Mouse (Mus musculus): Measurements from ENCODE around the gene Ralgps1. TPM values are rescaled to one million over a fixed set of nuclear protein-coding genes. Genes with fewer than 3 reads are reported as not detected.
"Not testable (repeated sequence)": the region's sequence is repeated elsewhere in the genome, so short reads cannot be mapped to it uniquely, and the experiment has no call there.

Gene Ralgps1
- total RNA-seq, 2 experiments from 2014 or later, result 4.1 to 5.8 TPM

GRCm38 (mm10) chr2:33222480-33222879, 148.8 kb downstream of the Ralgps1 start:
- intact Hi-C loops (cut with DNase I), result no loop called here
- DNase-seq (ENCODE audit: low spot score), result no peak

GRCm38 (mm10) chr2:33221339-33221900, 149.9 kb downstream of the Ralgps1 start:
- intact Hi-C loops (cut with DNase I), result no loop called here
- no peak for DNase-seq (ENCODE audit: low spot score)

GRCm38 (mm10) chr2:33220674-33221338, 150.5 kb downstream of the Ralgps1 start:
- intact Hi-C loops (cut with DNase I), result no loop called here
- DNase-seq (ENCODE audit: low spot score), result no peak

GRCm38 (mm10) chr2:33220246-33220645, 151.0 kb downstream of the Ralgps1 start:
- DNase-seq (ENCODE audit: low spot score), result no peak
- intact Hi-C loops (cut with DNase I), result no loop called here

GRCm38 (mm10) chr2:33219637-33220036, 151.6 kb downstream of the Ralgps1 start:
- intact Hi-C loops (cut with DNase I), result loop anchor here (2.0 to 5.0 kb wide), 4 partner anchors 53 to 129 kb away; no protein-coding TSS in a partner anchor
- DNase-seq (ENCODE audit: low spot score), result no peak

- no peak for DNase-seq (ENCODE audit: low spot score)
- intact Hi-C loops (cut with DNase I), result loop anchor here (2.0 to 5.0 kb wide), 4 partner anchors 53 to 130 kb away; no protein-coding TSS in a partner anchor
Measured at GRCm38 (mm10) chr2:33218903-33219625, 152.2 kb downstream of the Ralgps1 start.

GRCm38 (mm10) chr2:33217425-33217794, 153.9 kb downstream of the Ralgps1 start:
- DNase-seq (ENCODE audit: low spot score), result no peak
- intact Hi-C loops (cut with DNase I), result loop anchor here (5.0 kb wide), 3 partner anchors 55 to 100 kb away; no protein-coding TSS in a partner anchor

GRCm38 (mm10) chr2:33216645-33217424, 154.5 kb downstream of the Ralgps1 start:
- intact Hi-C loops (cut with DNase I), result loop anchor here (5.0 kb wide), 3 partner anchors 55 to 100 kb away; no protein-coding TSS in a partner anchor

GRCm38 (mm10) chr2:33215700-33216509, 155.4 kb downstream of the Ralgps1 start, which contains the start of gene Angptl2:
Gene Angptl2, plus strand, starts transcription at chr2:33216069.
- peak; percentile 94 for DNase-seq (ENCODE audit: low spot score)
- intact Hi-C loops (cut with DNase I), result loop anchor here (5.0 kb wide), 3 partner anchors 56 to 101 kb away; no protein-coding TSS in a partner anchor

More at GRCm38 (mm10) chr2:33216645-33217424, 154.5 kb downstream of the Ralgps1 start:
- DNase-seq (ENCODE audit: low spot score), result no peak

GRCm38 (mm10) chr2:33215177-33215699, 156.0 kb downstream of the Ralgps1 start:
- DNase-seq (ENCODE audit: low spot score), result no peak
- intact Hi-C loops (cut with DNase I), result loop anchor here (5.0 kb wide), 3 partner anchors 57 to 102 kb away; no protein-coding TSS in a partner anchor

GRCm38 (mm10) chr2:33211263-33211662, 160.0 kb downstream of the Ralgps1 start:
- intact Hi-C loops (cut with DNase I); DNase-seq (ENCODE audit: low spot score): not testable (repeated sequence)

- DNase-seq (ENCODE audit: low spot score), result no peak
- intact Hi-C loops (cut with DNase I), result no loop called here
Measured at GRCm38 (mm10) chr2:33210841-33211240, 160.4 kb downstream of the Ralgps1 start.

GRCm38 (mm10) chr2:33208134-33208533, 163.2 kb downstream of the Ralgps1 start:
- intact Hi-C loops (cut with DNase I), result no loop called here
- DNase-seq (ENCODE audit: low spot score), result no peak

- intact Hi-C loops (cut with DNase I), result no loop called here
- DNase-seq (ENCODE audit: low spot score), result peak; percentile 36
Measured at GRCm38 (mm10) chr2:33207069-33207468, 164.2 kb downstream of the Ralgps1 start.

- intact Hi-C loops (cut with DNase I), result no loop called here
Measured at GRCm38 (mm10) chr2:33205939-33206525, 165.3 kb downstream of the Ralgps1 start.

GRCm38 (mm10) chr2:33204980-33205379, 166.3 kb downstream of the Ralgps1 start:
- no peak for DNase-seq (ENCODE audit: low spot score)
- intact Hi-C loops (cut with DNase I), result no loop called here

More at GRCm38 (mm10) chr2:33205939-33206525, 165.3 kb downstream of the Ralgps1 start:
- DNase-seq (ENCODE audit: low spot score), result no peak

- intact Hi-C loops (cut with DNase I), result no loop called here
- no peak for DNase-seq (ENCODE audit: low spot score)
Measured at GRCm38 (mm10) chr2:33203284-33203683, 168.0 kb downstream of the Ralgps1 start.

GRCm38 (mm10) chr2:33200368-33201068, 170.8 kb downstream of the Ralgps1 start:
- no peak for DNase-seq (ENCODE audit: low spot score)
- intact Hi-C loops (cut with DNase I), result no loop called here

Data from heart, postnatal 25 days (tissue).